Mouse (Mus musculus): ENCODE measurements at regions not wholly inside any gene's neighbourhood (a gene's known extent, or its start where the extent isn't known, plus 50 kb on each side); places are given as distances from the start of the nearest gene placed in this dataset.

DNA sequence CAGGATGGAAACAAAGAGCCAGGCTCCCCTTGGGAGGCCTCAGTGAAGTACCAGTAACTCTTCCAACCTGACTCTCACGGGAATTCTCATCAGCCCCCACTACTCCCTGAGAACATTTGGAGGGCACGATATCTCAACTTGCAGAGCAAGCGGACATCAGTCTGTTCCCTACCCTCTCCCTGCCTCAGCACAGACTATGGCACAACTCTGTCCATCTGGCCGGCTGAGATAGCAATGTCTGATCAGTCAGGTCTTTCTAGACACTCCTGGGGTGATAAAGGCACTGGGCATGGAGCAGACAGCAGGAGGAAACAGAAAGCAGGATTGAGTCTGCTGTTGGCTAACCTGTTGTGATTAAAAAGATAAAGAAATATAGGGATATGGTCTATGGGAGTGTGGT, 164.5 kb upstream of the Gm3448 start:
- TF ChIP-seq CTCF (IDR thresholded peaks at IDR 0.05; ENCODE audit: borderline replicate concordance, insufficient read depth, low read length) (no peak), POLR2A (IDR thresholded peaks at IDR 0.05; ENCODE audit: low read depth, low read length) (no peak)
